Mouse (Mus musculus) heart, adult 2 months (tissue): ENCODE measurements at regions not wholly inside any gene's neighbourhood (a gene's known extent, or its start where the extent isn't known, plus 50 kb on each side); places are given as distances from the start of the nearest gene placed in this dataset.

Source experiments
- DNase-seq, 2 experiments: peaks; one replicate each; pipeline ENCODE4 v3.0.0; 2021
- H3K27ac ChIP-seq: fragments of 200-600 bp; 2 replicates; pipeline ENCODE4 v1.8.1; 2022
- H3K27me3 ChIP-seq: fragments of 200-500 bp; 2 replicates; pipeline ENCODE4 v1.6.1; 2012; ENCODE audit warnings: mild to moderate bottlenecking, low read length, inconsistent platforms, mixed read lengths; ENCODE audit not compliant: control insufficient read depth, insufficient read depth
- H3K36me3 ChIP-seq: fragments of 200-500 bp; 2 replicates; pipeline ENCODE4 v1.6.1; 2012; ENCODE audit warnings: low read length, inconsistent platforms; ENCODE audit not compliant: control insufficient read depth, insufficient read depth
- H3K4me1 ChIP-seq: fragments of 200-500 bp; 2 replicates; pipeline ENCODE4 v1.6.1; 2011; ENCODE audit warnings: low read length; ENCODE audit not compliant: control insufficient read depth, insufficient read depth
- H3K4me3 ChIP-seq: fragments of 200-600 bp; 2 replicates; pipeline ENCODE4 v1.8.1; 2022
- H3K79me2 ChIP-seq: fragments of 200-500 bp; replicated peaks from 2 replicates; pipeline ENCODE4 v1.6.1; 2012; ENCODE audit warnings: mild to moderate bottlenecking, inconsistent platforms, low read length, moderate library complexity, mixed read lengths; ENCODE audit not compliant: control insufficient read depth, insufficient read depth
- H3K9ac ChIP-seq: fragments of 200-500 bp; 2 replicates; pipeline ENCODE4 v1.6.1; 2012; ENCODE audit warnings: low read depth, mild to moderate bottlenecking, control low read depth, inconsistent platforms, low read length, mixed read lengths
- CTCF ChIP-seq: fragments of 200-600 bp; IDR thresholded peaks from 2 replicates; pipeline ENCODE4 v1.8.1; 2022; ENCODE audit warnings: antibody characterized with exemption, mild to moderate bottlenecking, moderate library complexity
- EP300 ChIP-seq: fragments of 200-500 bp; IDR thresholded peaks from 2 replicates; pipeline ENCODE4 v1.6.1; 2011; ENCODE audit warnings: low read depth, low read length, control low read depth; ENCODE audit not compliant: insufficient read depth
- POLR2A ChIP-seq: fragments of 200-500 bp; IDR thresholded peaks from 2 replicates; pipeline ENCODE4 v1.6.1; 2011; ENCODE audit warnings: mild to moderate bottlenecking, low read depth, low read length, control low read depth; ENCODE audit not compliant: insufficient read depth
- WGBS: fragments of 180-500 bp; shearing (Covaris S2); methylation state at CpG from one replicate; pipeline ENCODE4 v1.1.7; 2018; 5-methylcytosine and 5-hydroxymethylcytosine counted together
- intact Hi-C: fragments of 180-260 bp; cut with DNase I; formaldehyde crosslinking; loops from one replicate; pipeline ENCODE4 v1.15.1; 2025

DNA sequence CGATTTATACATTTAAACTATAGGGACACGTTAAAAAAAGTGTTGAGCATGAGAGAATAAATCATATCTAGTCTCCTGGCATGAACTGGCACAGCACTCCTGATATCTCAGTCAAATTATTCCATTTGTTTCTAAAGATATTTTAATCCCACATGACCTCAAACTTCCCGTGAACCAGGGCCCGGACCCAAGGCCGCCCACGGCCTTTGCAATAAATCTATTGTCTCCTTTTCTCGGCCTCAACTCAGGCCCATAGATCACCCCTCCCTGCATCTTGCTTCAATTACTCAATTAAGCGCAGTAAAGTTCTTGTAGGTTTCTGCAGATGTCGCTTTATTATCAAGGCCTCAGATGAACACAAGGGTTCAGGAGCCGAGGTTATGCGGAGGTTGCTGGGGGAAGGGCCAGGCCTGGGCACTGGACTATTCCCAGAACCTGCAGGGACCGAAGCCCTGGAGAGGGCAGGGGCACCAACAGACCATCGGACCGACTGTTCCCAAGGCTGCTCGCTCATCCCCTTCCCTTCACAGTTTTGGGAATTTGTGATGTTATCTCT lies 233.4 kb downstream of the Emx2 start:
- TF ChIP-seq POLR2A: no peak
- TF ChIP-seq EP300: no peak
- TF ChIP-seq CTCF: no peak
- H3K27me3 ChIP-seq: no peaks in the 10 kb centered on the region
- no peak overlapping the region for H3K4me3 ChIP-seq
- no peaks in the 10 kb centered on the region for H3K4me1 ChIP-seq
- no peak overlapping the region for H3K27ac ChIP-seq
- no peaks in the 10 kb centered on the region for H3K79me2 ChIP-seq
- no peak overlapping the region for H3K9ac ChIP-seq
- WGBS: 71% methylated on average over 15 of the region's 15 CpGs
- no peaks in the 10 kb centered on the region for H3K36me3 ChIP-seq
- no peak for DNase-seq
- intact Hi-C loops: no loop called here

DNA sequence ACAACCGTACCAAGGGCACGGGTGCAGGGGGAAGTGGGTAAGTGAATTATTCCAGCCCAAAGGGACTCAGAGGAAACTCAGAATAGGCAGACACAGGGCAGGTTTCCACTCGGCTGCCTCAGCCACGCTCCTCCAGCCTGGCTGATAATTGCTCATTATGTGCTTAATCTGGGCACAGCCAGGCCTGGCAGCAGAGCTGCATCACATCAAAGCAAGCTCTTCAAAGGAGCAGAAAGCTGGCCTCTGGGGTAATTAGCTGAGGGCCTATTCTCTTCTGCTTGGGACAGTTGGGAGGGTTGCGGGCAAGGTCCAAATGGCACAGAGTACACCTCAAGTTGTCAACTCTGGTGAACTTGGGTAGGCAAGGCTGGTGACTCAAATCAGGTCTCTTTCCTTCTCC lies 239.5 kb downstream of the Emx2 start:
- Histone ChIP-seq H3K79me2 (no peaks in the 10 kb centered on the region), H3K4me3 (no peak overlapping the region), H3K9ac (no peak overlapping the region), H3K36me3 (no peaks in the 10 kb centered on the region), H3K27me3 (no peaks in the 10 kb centered on the region), H3K27ac (no peak overlapping the region), H3K4me1 (no peaks in the 10 kb centered on the region)
- WGBS: 65% methylated on average over 5 of the region's 5 CpGs
- no peak for DNase-seq
- intact Hi-C loops: no loop called here
- TF ChIP-seq EP300 (no peak), POLR2A (no peak), CTCF (no peak)

DNA sequence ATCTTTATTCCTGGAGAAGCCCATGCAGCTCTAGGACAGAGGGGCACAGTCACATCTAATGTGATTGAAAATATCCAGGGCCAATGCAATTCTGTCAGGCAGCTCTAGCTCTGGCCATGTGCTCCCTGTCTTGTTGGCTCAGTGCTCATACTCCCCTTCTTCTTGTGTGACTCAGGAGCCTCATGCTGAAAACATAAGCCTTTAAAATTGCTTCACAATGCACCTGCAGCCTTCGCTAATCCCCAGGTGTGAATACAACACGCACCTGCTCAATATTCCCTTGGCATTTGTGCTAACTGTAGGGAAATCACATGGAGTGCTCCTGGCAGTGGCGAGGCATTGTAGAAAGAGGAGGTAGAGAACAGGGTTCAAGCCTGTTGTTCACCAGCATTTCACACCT lies 242.0 kb downstream of the Emx2 start:
- Histone ChIP-seq H3K4me1 (no peaks in the 10 kb centered on the region), H3K4me3 (no peak overlapping the region), H3K9ac (no peak overlapping the region), H3K27me3 (no peaks in the 10 kb centered on the region), H3K79me2 (no peaks in the 10 kb centered on the region), H3K27ac (no peak overlapping the region), H3K36me3 (no peaks in the 10 kb centered on the region)
- 60% methylated on average over 3 of the region's 3 CpGs for WGBS
- intact Hi-C loops: no loop called here
- no peak for DNase-seq
- TF ChIP-seq EP300 (no peak), CTCF (no peak), POLR2A (no peak)

DNA sequence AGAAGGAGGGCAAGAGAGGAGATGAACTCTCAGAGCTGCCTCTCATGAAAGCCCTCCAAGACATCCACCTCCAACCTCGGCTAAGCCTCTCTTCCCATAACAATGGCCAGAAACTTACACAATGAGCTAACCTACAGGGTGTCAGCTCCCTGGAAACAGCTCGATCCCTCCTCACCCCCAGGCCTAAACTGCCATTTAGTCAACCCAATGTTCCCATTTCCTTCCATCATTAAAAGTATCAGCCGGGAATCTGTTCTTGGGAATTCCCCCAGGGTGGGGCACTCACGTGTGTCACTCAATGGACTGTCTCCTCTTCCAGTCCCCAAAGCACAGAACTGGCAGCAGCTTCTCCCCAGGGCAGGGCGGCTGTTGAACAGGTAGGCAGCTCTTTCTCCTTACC lies 236.3 kb downstream of the Rab11fip2 start:
- no peak overlapping the region for H3K9ac ChIP-seq
- H3K79me2 ChIP-seq: no peaks in the 10 kb centered on the region
- intact Hi-C loops: no loop called here
- no peak for TF ChIP-seq EP300
- TF ChIP-seq POLR2A: no peak
- TF ChIP-seq CTCF: no peak
- H3K4me3 ChIP-seq: no peak overlapping the region
- no peak overlapping the region for H3K27ac ChIP-seq
- 52% methylated on average over 5 of the region's 5 CpGs for WGBS
- no peaks in the 10 kb centered on the region for H3K36me3 ChIP-seq
- H3K4me1 ChIP-seq: no peaks in the 10 kb centered on the region
- no peaks in the 10 kb centered on the region for H3K27me3 ChIP-seq
- no peak for DNase-seq

DNA sequence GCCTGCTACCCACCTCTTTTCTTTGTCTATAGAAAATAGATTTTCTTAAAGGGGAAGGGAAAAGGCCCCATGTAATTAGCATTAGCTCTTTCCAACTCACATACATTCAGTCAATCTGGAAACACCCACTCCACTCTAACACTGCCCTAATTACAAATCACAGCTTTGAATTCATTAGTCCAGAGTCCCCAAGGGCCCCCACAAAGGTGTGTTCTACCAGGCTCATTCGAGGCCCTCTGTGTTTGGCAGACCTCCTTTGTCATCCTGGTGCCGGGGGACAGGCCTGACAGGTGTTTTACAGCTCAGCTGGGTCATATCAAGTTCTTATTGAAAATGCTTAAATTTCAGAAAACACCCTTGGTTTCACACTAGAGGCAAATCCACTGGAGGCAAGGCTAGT lies 234.3 kb downstream of the Rab11fip2 start:
- H3K4me3 ChIP-seq: no peak overlapping the region
- H3K9ac ChIP-seq: no peak overlapping the region
- no peak overlapping the region for H3K27ac ChIP-seq
- H3K36me3 ChIP-seq: no peaks in the 10 kb centered on the region
- intact Hi-C loops: no loop called here
- DNase-seq: no peak
- H3K4me1 ChIP-seq: no peaks in the 10 kb centered on the region
- TF ChIP-seq EP300 (no peak), CTCF (no peak), POLR2A (no peak)
- no peaks in the 10 kb centered on the region for H3K79me2 ChIP-seq
- H3K27me3 ChIP-seq: no peaks in the 10 kb centered on the region
- 50% methylated on average over 2 of the region's 2 CpGs for WGBS

DNA sequence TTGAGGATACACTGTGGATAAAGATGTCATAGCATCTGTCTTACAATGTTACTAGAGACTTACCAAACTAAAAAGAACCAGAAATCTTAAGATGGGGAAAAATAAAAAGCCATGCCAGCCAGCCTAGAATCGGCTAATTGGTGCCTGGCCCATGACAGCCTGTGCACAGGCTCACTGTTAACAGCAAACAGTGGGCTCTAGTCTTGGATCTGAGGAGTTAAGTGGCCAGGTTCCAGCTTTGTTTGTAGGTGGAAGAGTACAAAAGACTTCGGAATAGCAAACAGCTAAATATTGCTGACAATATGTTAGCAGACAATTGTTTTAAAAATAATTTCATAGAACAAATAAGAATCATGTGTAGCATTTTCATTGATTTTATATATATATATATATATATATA lies 228.4 kb downstream of the Rab11fip2 start:
- H3K9ac ChIP-seq: no peak overlapping the region
- intact Hi-C loops: no loop called here
- H3K4me3 ChIP-seq: no peak overlapping the region
- no peaks in the 10 kb centered on the region for H3K4me1 ChIP-seq
- no peak for DNase-seq
- no peak overlapping the region for H3K27ac ChIP-seq
- 0 out of 2 replicates have a peak, but pooled peaks cover 1% of the 10 kb centered on the region for H3K27me3 ChIP-seq
- no peaks in the 10 kb centered on the region for H3K36me3 ChIP-seq
- H3K79me2 ChIP-seq: no peaks in the 10 kb centered on the region
- TF ChIP-seq EP300: no peak
- TF ChIP-seq POLR2A: no peak
- no peak for TF ChIP-seq CTCF
- 78% methylated on average over 2 of the region's 2 CpGs for WGBS
